Mouse (Mus musculus): Measurements from ENCODE around the gene Gm20777.
"Not testable (repeated sequence)": the region's sequence is repeated elsewhere in the genome, so short reads cannot be mapped to it uniquely, and the experiment has no call there.

- TF ChIP-seq CTCF (IDR thresholded peaks at IDR 0.05; ENCODE audit: low read depth, low read length); EP300 (IDR thresholded peaks at IDR 0.05; ENCODE audit: insufficient read depth, low read depth, low read length): not testable (repeated sequence)
These were observed 42.7 kb downstream of the Gm20777 start for GRCm38 (mm10) chrY:10709551-10709950.
